In genomic region chr6:85346028-85346634, GRCm38 (mm10) we compare ENCODE assay signal across 7 mouse cellular contexts. TPM values are rescaled to one million over a fixed set of nuclear protein-coding genes. Genes with fewer than 3 reads are reported as not detected.
DNase-seq lines count a peak whose midpoint lies in the region; ATAC-seq and TF ChIP-seq lines count a peak whose summit lies in the region.

No protein-coding gene starts in this region.

- H3K9ac ChIP-seq in intestine, embryonic 16.5 days (ENCODE audit: low read depth, low read length) = no peak overlapping the region
- no peak overlapping the region for H3K9ac ChIP-seq in midbrain, embryonic 12.5 days (replicated peaks)

- intact Hi-C loops in gastrocnemius, postnatal 36 days (cut with DNase I) = loop anchor here (1.0 to 2.0 kb wide), 2 partner anchors 35 to 47 kb away; no protein-coding TSS in a partner anchor
- intact Hi-C loops in left cerebral cortex, postnatal 25 days (cut with DNase I) = loop anchor here (1.0 to 2.0 kb wide), 2 partner anchors 35 to 46 kb away; no protein-coding TSS in a partner anchor

- TF ChIP-seq POLR2A in small intestine, adult 2 months (IDR thresholded peaks at IDR 0.05; ENCODE audit: low read depth, low read length) = no peak

- no peaks in the 10 kb centered on the region; the same call in 1 of the 2 replicates for H3K4me1 ChIP-seq in intestine, embryonic 16.5 days (ENCODE audit: control insufficient read depth, insufficient read depth, low read length)
- no peaks in the 10 kb centered on the region for H3K4me1 ChIP-seq in midbrain, embryonic 12.5 days
- no peaks in the 10 kb centered on the region for H3K4me1 ChIP-seq in small intestine, adult 2 months (ENCODE audit: control insufficient read depth, insufficient read depth, insufficient read length, low read length)

- 45% methylated on average over 6 of the region's 6 CpGs for WGBS in intestine, embryonic 16.5 days
- WGBS in midbrain, embryonic 12.5 days = 41% methylated on average over 6 of the region's 6 CpGs
- 39% methylated on average over 6 of the region's 6 CpGs for WGBS in small intestine, adult 2 months

- no peaks in the 10 kb centered on the region for H3K36me3 ChIP-seq in intestine, embryonic 16.5 days (ENCODE audit: control insufficient read depth, insufficient read depth, low read length)
- H3K36me3 ChIP-seq in midbrain, embryonic 12.5 days = peaks cover 7% of the 10 kb centered on the region
- no peaks in the 10 kb centered on the region for H3K36me3 ChIP-seq in small intestine, adult 2 months (ENCODE audit: control insufficient read depth, insufficient read depth, low read length)

- peak; percentile 81 for DNase-seq in adrenal gland, adult 2 months
- DNase-seq in embryo, embryonic 10.5 days (ENCODE audit: low spot score) = peak; percentile 96
- DNase-seq in gastrocnemius, postnatal 36 days = peak; percentile 72 to 82
- peak; percentile 81 to 90 for DNase-seq in left cerebral cortex, postnatal 25 days (ENCODE audit: low spot score in 2 of 2)

- TF ChIP-seq CTCF in small intestine, adult 2 months (IDR thresholded peaks at IDR 0.05; ENCODE audit: extremely low read depth, insufficient read length, insufficient replicate concordance, low read depth, low read length) = peak; percentile 77; the same call in 1 of the 2 replicates

- H3K4me2 ChIP-seq in intestine, embryonic 16.5 days (ENCODE audit: low read depth, low read length) = no peak overlapping the region
- no peak overlapping the region for H3K4me2 ChIP-seq in midbrain, embryonic 12.5 days (replicated peaks)

- no peak overlapping the region for H3K4me3 ChIP-seq in intestine, embryonic 16.5 days (ENCODE audit: low read length)
- H3K4me3 ChIP-seq in midbrain, embryonic 12.5 days = no peak overlapping the region
- no peak overlapping the region for H3K4me3 ChIP-seq in small intestine, adult 2 months (ENCODE audit: low read depth, low read length)

- ATAC-seq in intestine, embryonic 16.5 days = peak; percentile 83
- peak; percentile 58 for ATAC-seq in midbrain, embryonic 12.5 days (ENCODE audit: low FRiP score, low read depth)

- H3K9me3 ChIP-seq in intestine, embryonic 16.5 days (ENCODE audit: control insufficient read depth, low read length) = no peaks in the 10 kb centered on the region
- H3K9me3 ChIP-seq in midbrain, embryonic 12.5 days = no peaks in the 10 kb centered on the region

- no peaks in the 10 kb centered on the region for H3K27me3 ChIP-seq in intestine, embryonic 16.5 days (replicated peaks; ENCODE audit: control insufficient read depth, insufficient read depth, low read length)
- H3K27me3 ChIP-seq in midbrain, embryonic 12.5 days = peaks cover 6% of the 10 kb centered on the region
- H3K27me3 ChIP-seq in small intestine, adult 2 months (ENCODE audit: control insufficient read depth, insufficient read depth, low read length) = no peaks in the 10 kb centered on the region

- H3K27ac ChIP-seq in intestine, embryonic 16.5 days (ENCODE audit: low read length) = no peak overlapping the region
- H3K27ac ChIP-seq in midbrain, embryonic 12.5 days (replicated peaks) = no peak overlapping the region
- no peak overlapping the region for H3K27ac ChIP-seq in small intestine, adult 2 months (ENCODE audit: insufficient read depth, low read depth, low read length)

RNA-seq across cellular contexts. Expression of gene Sfxn5, which starts 12.9 kb away (rescaled TPM):
- 10 to 100 TPM; 26.1 to 36.3 TPM for total RNA-seq in adrenal gland, adult 2 months (2021)
- 9.0 and 29.0 TPM in 2 replicates for polyA plus RNA-seq in adrenal gland, adult 2 months (2012; rRNA removed)
- total RNA-seq in gastrocnemius, postnatal 36 days (2021) = 1 to 10 TPM; 6.9 TPM
- polyA plus RNA-seq in intestine, embryonic 16.5 days (2015; fragmentation: Nextera tagmentation; extraction: Ambion mirVana) = 5.3 and 7.2 TPM in 2 replicates
- 100 to 1,000 TPM; 165 TPM for total RNA-seq in left cerebral cortex, postnatal 25 days (2021)
- 8.2 and 9.5 TPM in 2 replicates for polyA plus RNA-seq in midbrain, embryonic 12.5 days (2016; fragmentation: Nextera tagmentation; extraction: Ambion mirVana)
- polyA plus RNA-seq in small intestine, adult 2 months (2012; rRNA removed) = 0.63 and 1.0 TPM in 2 replicates

RNA-seq across cellular contexts. Expression of gene Rab11fip5, which starts 28.3 kb away (rescaled TPM):
- total RNA-seq in adrenal gland, adult 2 months (2021) = 10 to 100 TPM; 22.7 to 47.7 TPM
- 33.7 and 35.4 TPM in 2 replicates for polyA plus RNA-seq in adrenal gland, adult 2 months (2012; rRNA removed)
- 10 to 100 TPM; 20.2 to 26.7 TPM for total RNA-seq in gastrocnemius, postnatal 36 days (2021)
- polyA plus RNA-seq in intestine, embryonic 16.5 days (2015; fragmentation: Nextera tagmentation; extraction: Ambion mirVana) = 15.6 and 20.9 TPM in 2 replicates
- total RNA-seq in left cerebral cortex, postnatal 25 days (2021) = 10 to 100 TPM; 65.7 to 66.8 TPM
- 9.7 and 10.1 TPM in 2 replicates for polyA plus RNA-seq in midbrain, embryonic 12.5 days (2016; fragmentation: Nextera tagmentation; extraction: Ambion mirVana)
- 3.0 and 3.8 TPM in 2 replicates for polyA plus RNA-seq in small intestine, adult 2 months (2012; rRNA removed)
